Mouse (Mus musculus) liver, postnatal 0 days (tissue): ENCODE measurements around the gene Afdn. TPM values are rescaled to one million over a fixed set of nuclear protein-coding genes. Genes with fewer than 3 reads are reported as not detected.

ENCODE experiments used
- ATAC-seq: fragments of 200-750 bp; cut with Nextera tagmentation; 2 replicates; pipeline ENCODE4 v1.8.0; 2017; ENCODE audit warnings: mild to moderate bottlenecking, moderate library complexity
- DNase-seq: peaks from one replicate; pipeline ENCODE4 v3.0.0-alpha.2; 2016
- H3K27ac ChIP-seq: fragments of 300-500 bp; sonication (generic); 2 replicates; pipeline ENCODE4 v1.5.1; 2014; ENCODE audit warnings: antibody characterized with exemption, moderate library complexity, mild to moderate bottlenecking, low read depth
- H3K27me3 ChIP-seq: fragments of 300-500 bp; sonication (generic); 2 replicates; pipeline ENCODE4 v1.6.1; 2014; ENCODE audit warnings: low read length, control low read depth, mixed read lengths; ENCODE audit not compliant: insufficient read depth
- H3K36me3 ChIP-seq: fragments of 300-500 bp; sonication (generic); replicated peaks from 2 replicates; pipeline ENCODE4 v1.6.1; 2014; ENCODE audit warnings: mild to moderate bottlenecking, control low read depth, low read length, moderate library complexity, mixed read lengths; ENCODE audit not compliant: insufficient read depth
- H3K4me1 ChIP-seq: fragments of 300-500 bp; sonication (generic); 2 replicates; pipeline ENCODE4 v1.6.1; 2014; ENCODE audit warnings: antibody characterized with exemption, mild to moderate bottlenecking, control low read depth; ENCODE audit not compliant: insufficient read depth
- H3K4me2 ChIP-seq: fragments of 300-500 bp; sonication (generic); 2 replicates; pipeline ENCODE4 v1.6.1; 2014; ENCODE audit warnings: low read depth, mild to moderate bottlenecking, low read length, moderate library complexity, mixed read lengths
- H3K4me3 ChIP-seq: fragments of 300-500 bp; sonication (generic); 2 replicates; pipeline ENCODE4 v1.5.1; 2014; ENCODE audit warnings: low read depth, low read length
- H3K9ac ChIP-seq: fragments of 300-500 bp; sonication (generic); replicated peaks from 2 replicates; pipeline ENCODE4 v1.6.1; 2014; ENCODE audit warnings: mild to moderate bottlenecking, moderate library complexity
- H3K9me3 ChIP-seq: fragments of 300-500 bp; sonication (generic); 2 replicates; pipeline ENCODE4 v1.6.1; 2016; ENCODE audit warnings: mild to moderate bottlenecking, control low read depth, low read length, mixed read lengths
- CTCF ChIP-seq: sonication (generic); IDR thresholded peaks from 2 replicates; pipeline ENCODE4 v1.5.1; 2016; ENCODE audit warnings: antibody characterized with exemption, low read depth
- EP300 ChIP-seq: IDR thresholded peaks from 2 replicates; pipeline ENCODE4 v1.6.1; 2016; ENCODE audit warnings: antibody characterized with exemption, low read depth, mild to moderate bottlenecking
- WGBS: fragments of 180-500 bp; shearing (Covaris S2); extraction: QIAGEN DNeasy Blood & Tissue Kit; methylation state at CpG from one replicate; pipeline ENCODE4 v1.1.7; 2014; ENCODE audit not compliant: insufficient replicate concordance; 5-methylcytosine and 5-hydroxymethylcytosine counted together
- polyA plus RNA-seq: library from polyadenylated mRNA; unstranded; fragments of >200 nt; fragmentation: Nextera tagmentation; extraction: Ambion mirVana; gene quantifications from 2 replicates; pipeline ENCODE4 v1.2.1, GENCODE M21; 2015

The Afdn gene
- polyA plus RNA-seq, 1 experiment from 2014 or later = 20.6 TPM

- ATAC-seq (no peak), DNase-seq (no peak)
- Histone ChIP-seq H3K36me3 (no peaks in the 10 kb centered on the region), H3K27me3 (no peaks in the 10 kb centered on the region), H3K27ac (peak overlapping the region; percentile 82), H3K4me2 (no peak overlapping the region), H3K9me3 (no peaks in the 10 kb centered on the region), H3K9ac (no peak overlapping the region), H3K4me3 (no peak overlapping the region), H3K4me1 (0 out of 2 replicates have a peak, but pooled peaks cover 3% of the 10 kb centered on the region)
- no peak for TF ChIP-seq CTCF
- TF ChIP-seq EP300 = no peak
- WGBS = 56% methylated on average over 9 of the region's 9 CpGs
Observed at GRCm38 (mm10) chr17:13715511-13715910, 44.8 kb upstream of the Afdn start.

GRCm38 (mm10) chr17:13716336-13716735 lies 44.0 kb upstream of the Afdn start:
- Histone ChIP-seq H3K4me3 (no peak overlapping the region), H3K4me2 (no peak overlapping the region), H3K9me3 (no peaks in the 10 kb centered on the region), H3K9ac (no peak overlapping the region), H3K27me3 (no peaks in the 10 kb centered on the region), H3K27ac (peak overlapping the region; percentile 82), H3K36me3 (no peaks in the 10 kb centered on the region), H3K4me1 (0 out of 2 replicates have a peak, but pooled peaks cover 3% of the 10 kb centered on the region)
- WGBS = 68% methylated on average over 6 of the region's 6 CpGs
- peak; percentile 69 for TF ChIP-seq EP300
- TF ChIP-seq CTCF = no peak
- DNase-seq (peak; percentile 73), ATAC-seq (peak; percentile 95)

- TF ChIP-seq CTCF (no peak), EP300 (no peak)
- no peaks in the 10 kb centered on the region for H3K36me3 ChIP-seq
- H3K27ac ChIP-seq = no peak overlapping the region
- DNase-seq = no peak
- 79% methylated on average over 11 of the region's 11 CpGs for WGBS
- peaks cover 9% of the 10 kb centered on the region for H3K4me1 ChIP-seq
- H3K27me3 ChIP-seq = no peaks in the 10 kb centered on the region
- H3K4me3 ChIP-seq = no peak overlapping the region
- no peak overlapping the region for H3K9ac ChIP-seq
- ATAC-seq = no peak
- H3K9me3 ChIP-seq = no peaks in the 10 kb centered on the region
- no peak overlapping the region for H3K4me2 ChIP-seq
Observed at GRCm38 (mm10) chr17:13717428-13717827, 42.9 kb upstream of the Afdn start.

- no peaks in the 10 kb centered on the region for H3K9me3 ChIP-seq
- DNase-seq (no peak), ATAC-seq (no peak)
- H3K27me3 ChIP-seq = no peaks in the 10 kb centered on the region
- no peak overlapping the region for H3K4me3 ChIP-seq
- 80% methylated on average over 5 of the region's 5 CpGs for WGBS
- H3K27ac ChIP-seq = no peak overlapping the region
- H3K4me1 ChIP-seq = peaks cover 6% of the 10 kb centered on the region
- no peak for TF ChIP-seq EP300
- no peak for TF ChIP-seq CTCF
- no peaks in the 10 kb centered on the region for H3K36me3 ChIP-seq
- H3K9ac ChIP-seq = no peak overlapping the region
- H3K4me2 ChIP-seq = no peak overlapping the region
Observed at GRCm38 (mm10) chr17:13720187-13720586, 40.2 kb upstream of the Afdn start.

- Histone ChIP-seq H3K27ac (no peak overlapping the region), H3K9me3 (no peaks in the 10 kb centered on the region), H3K4me2 (no peak overlapping the region), H3K36me3 (no peaks in the 10 kb centered on the region), H3K4me1 (peaks cover 6% of the 10 kb centered on the region), H3K27me3 (no peaks in the 10 kb centered on the region), H3K9ac (no peak overlapping the region), H3K4me3 (no peak overlapping the region)
- ATAC-seq = peak; percentile 48
- no peak for DNase-seq
- no peak for TF ChIP-seq CTCF
- peak; percentile 67 for TF ChIP-seq EP300
- 33% methylated on average over 2 of the region's 2 CpGs for WGBS
Observed at GRCm38 (mm10) chr17:13721372-13721771, 39.0 kb upstream of the Afdn start.

- H3K4me2 ChIP-seq = no peak overlapping the region
- H3K9ac ChIP-seq = no peak overlapping the region
- H3K4me1 ChIP-seq = peaks cover 6% of the 10 kb centered on the region
- H3K4me3 ChIP-seq = no peak overlapping the region
- H3K9me3 ChIP-seq = no peaks in the 10 kb centered on the region
- DNase-seq (no peak), ATAC-seq (no peak)
- no peak for TF ChIP-seq CTCF
- no peak for TF ChIP-seq EP300
- H3K36me3 ChIP-seq = no peaks in the 10 kb centered on the region
- H3K27ac ChIP-seq = no peak overlapping the region
- H3K27me3 ChIP-seq = no peaks in the 10 kb centered on the region
- 80% methylated on average over 2 of the region's 2 CpGs for WGBS
Observed at GRCm38 (mm10) chr17:13722434-13722833, 37.9 kb upstream of the Afdn start.
